Mouse (Mus musculus) CH12.LX (cell line): ENCODE results near the gene Snx30.

Source experiments
- CTCF ChIP-seq, 2 experiments: IDR thresholded peaks in 1 of 2; conservative IDR thresholded peaks in 1 of 2; 2 replicates each; pipeline ENCODE4 v1.5.1; 2011 to 2012; ENCODE audit warnings: low read depth in 2 of 2, low read length in 2 of 2, improper control_type of control experiment in 1 of 2, inconsistent platforms in 1 of 2, mild to moderate bottlenecking in 1 of 2, moderate library complexity in 1 of 2
- ETS1 ChIP-seq: conservative IDR thresholded peaks from 2 replicates; pipeline ENCODE4 v1.6.1; 2012; ENCODE audit warnings: low read depth, mild to moderate bottlenecking, inconsistent platforms, low read length, improper control_type of control experiment, moderate library complexity
- KAT2A ChIP-seq: IDR thresholded peaks from 2 replicates; pipeline ENCODE4 v1.6.1; 2012; ENCODE audit warnings: low read length, improper control_type of control experiment, inconsistent platforms; ENCODE audit not compliant: insufficient replicate concordance
- MAFK ChIP-seq: IDR thresholded peaks from 2 replicates; pipeline ENCODE4 v1.6.1; 2011; ENCODE audit warnings: low read length, improper control_type of control experiment; ENCODE audit not compliant: insufficient replicate concordance
- POLR2A ChIP-seq: IDR thresholded peaks from 2 replicates; pipeline ENCODE4 v1.6.1; 2011; ENCODE audit warnings: low read depth, mild to moderate bottlenecking, improper control_type of control experiment, low read length
- POLR2AphosphoS2 ChIP-seq: IDR thresholded peaks from 2 replicates; pipeline ENCODE4 v1.6.1; 2011; ENCODE audit warnings: low read depth, low read length, improper control_type of control experiment
- TCF12 ChIP-seq: IDR thresholded peaks from 2 replicates; pipeline ENCODE4 v1.6.1; 2014; ENCODE audit warnings: low read depth, mild to moderate bottlenecking, inconsistent platforms, low read length, improper control_type of control experiment
- USF1 ChIP-seq: IDR thresholded peaks from 2 replicates; pipeline ENCODE4 v1.6.1; 2014; ENCODE audit warnings: low read depth, mild to moderate bottlenecking, inconsistent platforms, low read length, improper control_type of control experiment
- ZC3H11A ChIP-seq: IDR thresholded peaks from 2 replicates; pipeline ENCODE4 v1.6.1; 2012; ENCODE audit warnings: low read depth, mild to moderate bottlenecking, inconsistent platforms, low read length, improper control_type of control experiment

GRCm38 (mm10) chr4:59879444-59879843, 73.8 kb downstream of the Snx30 start:
- TF ChIP-seq CTCF (conservative IDR thresholded peaks at IDR 0.05 in 1 of 2, IDR thresholded peaks at IDR 0.05 in 1 of 2; ENCODE audit: low read depth in 2 of 2, low read length in 2 of 2) (no peak), ZC3H11A (no peak), POLR2A (no peak), KAT2A (no peak), USF1 (no peak), TCF12 (no peak), POLR2AphosphoS2 (no peak), MAFK (no peak), ETS1 (no peak)
